Mouse (Mus musculus): ENCODE measurements around the gene Pkp1. TPM values are rescaled to one million over a fixed set of nuclear protein-coding genes. Genes with fewer than 3 reads are reported as not detected.

Gene Pkp1
- polyA plus RNA-seq, 1 experiment from 2014 or later: 0.02 TPM

GRCm38 (mm10) chr1:135850722-135851512 is 68.1 kb downstream of the Pkp1 start:
- Histone ChIP-seq H3K27ac (ENCODE audit: low read length) (no peak overlapping the region), H3K4me3 (ENCODE audit: low read depth, low read length) (no peak overlapping the region), H3K4me1 (ENCODE audit: insufficient read depth, low read depth, low read length) (no peaks in the 10 kb centered on the region; the same call in 1 of the 2 replicates), H3K4me2 (replicated peaks; ENCODE audit: low read depth, low read length) (no peak overlapping the region), H3K9ac (replicated peaks; ENCODE audit: low read depth) (no peak overlapping the region), H3K9me3 (ENCODE audit: low read length) (no peaks in the 10 kb centered on the region), H3K36me3 (ENCODE audit: insufficient read depth, low read length) (no peaks in the 10 kb centered on the region), H3K27me3 (replicated peaks; ENCODE audit: insufficient read depth, low read length) (no peaks in the 10 kb centered on the region)
- ATAC-seq: peak; percentile 52
- DNase-seq (ENCODE audit: low spot score): peak; percentile 50
- TF ChIP-seq EP300 (IDR thresholded peaks at IDR 0.05): no peak
- TF ChIP-seq CTCF (IDR thresholded peaks at IDR 0.05): peak; percentile 75
- 66% methylated on average over 12 of the region's 12 CpGs for WGBS

- Histone ChIP-seq H3K9ac (replicated peaks; ENCODE audit: low read depth) (no peak overlapping the region), H3K4me1 (ENCODE audit: insufficient read depth, low read depth, low read length) (no peaks in the 10 kb centered on the region; the same call in 1 of the 2 replicates), H3K27me3 (replicated peaks; ENCODE audit: insufficient read depth, low read length) (no peaks in the 10 kb centered on the region), H3K9me3 (ENCODE audit: low read length) (no peaks in the 10 kb centered on the region), H3K36me3 (ENCODE audit: insufficient read depth, low read length) (no peaks in the 10 kb centered on the region), H3K4me3 (ENCODE audit: low read depth, low read length) (no peak overlapping the region), H3K4me2 (replicated peaks; ENCODE audit: low read depth, low read length) (no peak overlapping the region), H3K27ac (ENCODE audit: low read length) (no peak overlapping the region)
- no peak for ATAC-seq
- TF ChIP-seq EP300 (IDR thresholded peaks at IDR 0.05): no peak
- no peak for TF ChIP-seq CTCF (IDR thresholded peaks at IDR 0.05)
- DNase-seq (ENCODE audit: low spot score): no peak
- WGBS: 69% methylated on average over 17 of the region's 17 CpGs
These were observed 71.2 kb downstream of the Pkp1 start for GRCm38 (mm10) chr1:135847611-135848351.

- ATAC-seq: peak; percentile 45
- WGBS: 34% methylated on average over 6 of the region's 6 CpGs
- H3K27ac ChIP-seq (ENCODE audit: low read length): no peak overlapping the region
- no peak overlapping the region for H3K4me2 ChIP-seq (replicated peaks; ENCODE audit: low read depth, low read length)
- H3K9me3 ChIP-seq (ENCODE audit: low read length): no peaks in the 10 kb centered on the region
- no peaks in the 10 kb centered on the region for H3K36me3 ChIP-seq (ENCODE audit: insufficient read depth, low read length)
- H3K4me3 ChIP-seq (ENCODE audit: low read depth, low read length): no peak overlapping the region
- H3K27me3 ChIP-seq (replicated peaks; ENCODE audit: insufficient read depth, low read length): no peaks in the 10 kb centered on the region
- peak; percentile 70 for DNase-seq (ENCODE audit: low spot score)
- no peak overlapping the region for H3K9ac ChIP-seq (replicated peaks; ENCODE audit: low read depth)
- no peak for TF ChIP-seq EP300 (IDR thresholded peaks at IDR 0.05)
- TF ChIP-seq CTCF (IDR thresholded peaks at IDR 0.05): peak; percentile 81
- H3K4me1 ChIP-seq (ENCODE audit: insufficient read depth, low read depth, low read length): no peaks in the 10 kb centered on the region; the same call in 1 of the 2 replicates
These were observed 71.9 kb downstream of the Pkp1 start for GRCm38 (mm10) chr1:135847139-135847562.

- ATAC-seq (no peak), DNase-seq (ENCODE audit: low spot score) (no peak)
- no peak overlapping the region for H3K4me2 ChIP-seq (replicated peaks; ENCODE audit: low read depth, low read length)
These were observed 72.4 kb downstream of the Pkp1 start for GRCm38 (mm10) chr1:135846632-135847031.

GRCm38 (mm10) chr1:135844481-135844880 is 74.5 kb downstream of the Pkp1 start:
- Histone ChIP-seq H3K4me1 (ENCODE audit: insufficient read depth, low read depth, low read length) (no peaks in the 10 kb centered on the region; the same call in 1 of the 2 replicates), H3K36me3 (ENCODE audit: insufficient read depth, low read length) (no peaks in the 10 kb centered on the region), H3K27me3 (replicated peaks; ENCODE audit: insufficient read depth, low read length) (no peaks in the 10 kb centered on the region), H3K4me3 (ENCODE audit: low read depth, low read length) (no peak overlapping the region), H3K27ac (ENCODE audit: low read length) (peak overlapping the region; percentile 44; the same call in 1 of the 2 replicates), H3K4me2 (replicated peaks; ENCODE audit: low read depth, low read length) (no peak overlapping the region), H3K9me3 (ENCODE audit: low read length) (no peaks in the 10 kb centered on the region), H3K9ac (replicated peaks; ENCODE audit: low read depth) (no peak overlapping the region)
- TF ChIP-seq CTCF (IDR thresholded peaks at IDR 0.05) (no peak), EP300 (IDR thresholded peaks at IDR 0.05) (peak; percentile 89)
- DNase-seq (ENCODE audit: low spot score) (peak; percentile 70), ATAC-seq (peak; percentile 84)
- 42% methylated on average over 6 of the region's 6 CpGs for WGBS

More at GRCm38 (mm10) chr1:135846632-135847031, 72.4 kb downstream of the Pkp1 start:
- H3K9me3 ChIP-seq (ENCODE audit: low read length): no peaks in the 10 kb centered on the region
- no peak overlapping the region for H3K9ac ChIP-seq (replicated peaks; ENCODE audit: low read depth)
- TF ChIP-seq EP300 (IDR thresholded peaks at IDR 0.05) (no peak), CTCF (IDR thresholded peaks at IDR 0.05) (no peak)
- WGBS: 79% methylated on average over 5 of the region's 5 CpGs
- no peaks in the 10 kb centered on the region for H3K36me3 ChIP-seq (ENCODE audit: insufficient read depth, low read length)
- no peak overlapping the region for H3K27ac ChIP-seq (ENCODE audit: low read length)
- H3K27me3 ChIP-seq (replicated peaks; ENCODE audit: insufficient read depth, low read length): no peaks in the 10 kb centered on the region
- H3K4me3 ChIP-seq (ENCODE audit: low read depth, low read length): no peak overlapping the region
- no peaks in the 10 kb centered on the region; the same call in 1 of the 2 replicates for H3K4me1 ChIP-seq (ENCODE audit: insufficient read depth, low read depth, low read length)
